Mouse (Mus musculus) megakaryocyte-erythroid progenitor cell, adult 5 weeks (primary cell): Measurements from ENCODE around the gene Cldnd1. TPM values are rescaled to one million over a fixed set of nuclear protein-coding genes. Genes with fewer than 3 reads are reported as not detected.

ENCODE experiments used
- polyA plus RNA-seq: library from polyadenylated mRNA; stranded (reverse); fragments of >175 nt; gene quantifications from 2 replicates; pipeline ENCODE4 v1.2.3, GENCODE M21; 2012

Gene Cldnd1
- polyA plus RNA-seq: 3.1 and 3.6 TPM in 2 replicates

GRCm38 (mm10) chr16:58727477-58728131 lies at the start of gene Cldnd1:
Gene Cldnd1, plus strand, starts transcription at chr16:58727910.

DNA sequence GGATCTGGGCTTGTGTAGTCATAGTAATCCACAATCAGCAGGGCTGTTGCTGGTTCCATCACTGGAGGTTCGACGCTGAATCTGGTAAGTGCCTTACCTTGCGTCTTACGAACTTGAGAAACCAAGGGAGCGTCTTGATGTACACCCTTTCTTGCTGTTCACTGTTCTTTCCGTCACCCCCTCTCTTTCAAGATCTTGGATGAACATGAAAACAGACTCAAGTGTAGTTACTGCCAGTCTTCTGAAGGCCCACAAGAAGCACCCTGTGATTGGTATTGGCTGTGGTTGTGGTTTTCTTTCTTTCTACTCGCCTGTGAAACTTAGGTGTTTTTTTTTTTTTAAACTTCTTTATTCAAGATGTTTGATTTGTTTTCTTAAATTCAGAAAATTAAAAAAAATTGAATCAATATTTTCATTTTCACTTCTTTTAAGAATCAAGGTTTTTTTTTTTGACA lies 9.0 kb upstream of the Cldnd1 start, which contains the start of gene Gpr15:
Gene Gpr15 (minus strand): TSS at position 405 of the 455 bp plus-strand sequence.

GRCm38 (mm10) chr16:58763076-58763475 lies 35.4 kb downstream of the Cldnd1 start, which contains the start of gene Olfr172:
Gene Olfr172, minus strand, starts transcription at chr16:58763176.

Other genes with a start within 250 kb of the Cldnd1 start
- gene St3gal6, start 203.7 kb upstream of the Cldnd1 start, polyA plus RNA-seq: 5.4 and 6.1 TPM in 2 replicates
- not detected in 2 replicates for gene Gm813, start 110.9 kb upstream of the Cldnd1 start, polyA plus RNA-seq
- gene E330017A01Rik, start 89.2 kb upstream of the Cldnd1 start, polyA plus RNA-seq: not detected in 2 replicates
- 22.4 and 29.8 TPM in 2 replicates for gene Cpox, start 57.6 kb upstream of the Cldnd1 start, polyA plus RNA-seq
- gene Gpr15, start 8.8 kb upstream of the Cldnd1 start, polyA plus RNA-seq: not detected in 2 replicates
- not detected in 2 replicates for gene Olfr172, start 35.3 kb downstream of the Cldnd1 start, polyA plus RNA-seq
- 0.07 TPM in 1 of 2 replicates, not detected in the other for gene Olfr173, start 72.4 kb downstream of the Cldnd1 start, polyA plus RNA-seq
- gene Olfr175-ps1, start 98.9 kb downstream of the Cldnd1 start, polyA plus RNA-seq: not detected in 2 replicates
- gene Olfr177, start 146.9 kb downstream of the Cldnd1 start, polyA plus RNA-seq: not detected in 2 replicates
- not detected in 2 replicates for gene Olfr178, start 164.2 kb downstream of the Cldnd1 start, polyA plus RNA-seq
- gene Olfr181, start 200.8 kb downstream of the Cldnd1 start, polyA plus RNA-seq: not detected in 2 replicates
- gene Olfr180, start 201.5 kb downstream of the Cldnd1 start, polyA plus RNA-seq: not detected in 2 replicates